Mouse (Mus musculus) megakaryocyte, embryonic 14.5 days (primary cell): ENCODE data around the gene Tex29.

ENCODE experiments used
- FLI1 ChIP-seq: IDR thresholded peaks from 2 replicates; pipeline ENCODE4 v1.6.1; 2012; ENCODE audit warnings: low read length, inconsistent platforms, mixed read lengths
- GATA1 ChIP-seq: IDR thresholded peaks from 3 replicates; pipeline ENCODE4 v1.6.1; 2012; ENCODE audit warnings: mixed read lengths, low read length, inconsistent platforms, borderline replicate concordance

- no peak for TF ChIP-seq GATA1
- TF ChIP-seq FLI1, result no peak
Observed at GRCm38 (mm10) chr8:11867832-11868231, 27.6 kb downstream of the Tex29 start.
